Mouse (Mus musculus) cerebellum, postnatal 36 days (tissue): Measurements from ENCODE around the gene Prdm11.

Experiments
- DNase-seq, 2 experiments: peaks; one replicate each; pipeline ENCODE4 v3.0.0; 2021 to 2022; ENCODE audit warnings: mixed read lengths in 2 of 2

Prdm11 gene

GRCm38 (mm10) chr2:92920709-92921108 is 125.3 kb downstream of the Prdm11 start:
- no peak for DNase-seq

DNA sequence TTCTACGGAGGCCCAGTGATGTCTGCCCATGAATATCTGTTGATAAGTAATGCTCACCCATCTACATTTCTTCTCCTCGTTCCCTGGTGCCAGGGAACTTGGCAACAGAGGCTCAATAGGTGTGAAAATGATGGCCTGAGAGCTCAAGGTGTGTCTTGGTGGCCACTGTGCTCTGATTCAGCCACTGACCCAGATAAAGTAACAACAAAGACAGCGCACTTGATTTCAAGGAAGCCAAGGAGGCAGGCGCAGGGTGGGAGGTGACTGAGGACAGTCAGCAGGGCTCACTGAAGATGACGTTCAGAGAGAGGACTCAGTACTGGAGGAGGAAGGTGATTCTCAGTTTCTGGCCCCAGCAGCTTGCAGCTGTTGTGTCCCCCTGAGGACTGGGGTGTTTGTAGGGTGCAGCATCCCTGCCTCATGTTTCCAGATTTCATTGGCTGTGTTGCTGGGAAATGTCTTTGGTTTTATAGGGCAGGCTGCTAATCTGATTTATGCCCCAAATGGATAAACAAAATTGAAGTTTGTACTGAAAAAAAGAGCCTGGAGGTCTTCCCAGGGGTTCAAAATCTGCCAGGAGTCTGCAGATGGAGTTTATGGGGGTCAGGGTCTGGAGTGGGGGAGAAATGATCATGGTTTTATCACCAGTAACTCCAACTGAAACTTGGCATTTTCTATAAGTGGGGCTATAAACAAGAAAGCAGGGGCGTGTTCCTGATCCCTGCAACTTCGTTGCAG is 128.4 kb downstream of the Prdm11 start:
- peak in 1 of 2 experiments; percentile 27 for DNase-seq

- peak; percentile 41 to 52 for DNase-seq
These were observed 130.0 kb downstream of the Prdm11 start for GRCm38 (mm10) chr2:92915659-92916631.
